7 mouse cellular contexts compared by ENCODE assay signal in the genomic region with DNA sequence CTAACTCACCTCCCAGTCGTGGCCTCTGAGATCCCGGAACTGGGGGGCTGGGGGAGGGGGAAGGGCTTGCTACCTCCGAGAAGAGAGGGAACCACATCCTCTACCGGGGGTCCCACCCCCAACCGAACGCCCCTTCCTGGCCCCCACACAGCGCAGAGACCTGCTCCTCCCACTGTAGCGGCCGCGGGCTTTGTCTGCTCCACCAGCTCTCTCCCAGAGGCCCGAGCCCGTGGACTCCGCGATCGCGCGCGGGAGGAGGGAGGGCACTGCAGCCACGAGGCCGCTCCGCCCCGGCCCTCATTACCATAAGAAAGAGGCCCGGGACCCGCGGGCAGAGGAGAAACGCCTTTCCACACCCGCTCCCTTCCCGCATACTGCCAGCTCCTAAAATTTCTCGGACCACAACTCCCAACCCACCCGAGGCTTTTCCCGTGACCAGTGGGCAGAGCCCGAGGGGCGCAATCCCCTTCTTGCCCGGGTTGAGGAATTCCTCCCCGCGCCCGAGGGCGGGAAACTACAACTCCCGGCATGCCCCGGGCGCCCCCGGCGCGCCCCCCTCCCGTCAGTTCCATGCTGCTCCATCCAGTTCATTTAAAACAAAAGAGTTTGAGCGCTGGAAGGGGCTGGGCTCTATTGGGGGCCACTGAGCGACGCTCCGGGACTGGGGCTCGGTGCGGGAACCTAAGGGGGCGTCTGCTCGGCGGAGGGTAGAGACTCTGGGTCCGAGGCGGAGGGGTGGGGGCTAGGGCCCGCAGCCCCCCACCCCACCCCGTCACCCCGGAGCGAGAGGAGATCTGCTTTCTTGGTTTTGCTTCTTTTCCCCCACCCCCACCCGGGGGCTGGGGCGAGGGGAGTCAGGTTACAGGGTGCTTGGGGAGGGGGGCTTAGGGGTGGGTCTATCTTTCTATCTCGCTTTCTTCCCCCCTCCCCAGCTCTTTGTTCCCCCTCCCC. TPM values are rescaled to one million over a fixed set of nuclear protein-coding genes. Genes with fewer than 3 reads are reported as not detected.
A peak's percentile ranks its signal among the peaks of the same experiment; 100 is the strongest.
DNase-seq lines count a peak whose midpoint lies in the region; ATAC-seq lines count a peak whose summit lies in the region.

No protein-coding gene starts in this region.

- peaks cover 3% of the 10 kb centered on the region for H3K36me3 ChIP-seq in limb, embryonic 11.5 days (ENCODE audit: control insufficient read depth, insufficient read depth, low read length)
- peaks cover 10% of the 10 kb centered on the region for H3K36me3 ChIP-seq in midbrain, embryonic 13.5 days

- peak overlapping the region; percentile 93 for H3K4me2 ChIP-seq in limb, embryonic 11.5 days (ENCODE audit: low read depth, severe bottlenecking)
- H3K4me2 ChIP-seq in midbrain, embryonic 13.5 days (replicated peaks), result peak overlapping the region; percentile 89

- peaks cover 45% of the 10 kb centered on the region for H3K4me1 ChIP-seq in limb, embryonic 11.5 days (ENCODE audit: control insufficient read depth, insufficient read depth, low read length)
- H3K4me1 ChIP-seq in midbrain, embryonic 13.5 days (replicated peaks), result peaks cover 66% of the 10 kb centered on the region

- ATAC-seq in granulocyte monocyte progenitor cell, adult 5-6 weeks (replicated peaks; ENCODE audit: poor library complexity, severe bottlenecking), result peak; percentile 58
- ATAC-seq in limb, embryonic 11.5 days (ENCODE audit: insufficient number of reproducible peaks, low FRiP score, low TSS enrichment, low read depth), result peak; percentile 82
- ATAC-seq in midbrain, embryonic 13.5 days, result peak; percentile 87

- H3K9me3 ChIP-seq in limb, embryonic 11.5 days (ENCODE audit: control insufficient read depth, low read length), result no peaks in the 10 kb centered on the region
- no peaks in the 10 kb centered on the region for H3K9me3 ChIP-seq in midbrain, embryonic 13.5 days

- H3K27me3 ChIP-seq in limb, embryonic 11.5 days (ENCODE audit: control insufficient read depth, insufficient read depth, low read length), result no peaks in the 10 kb centered on the region
- H3K27me3 ChIP-seq in midbrain, embryonic 13.5 days, result no peaks in the 10 kb centered on the region

- peak overlapping the region; percentile 98 for H3K9ac ChIP-seq in limb, embryonic 11.5 days (ENCODE audit: low read length)
- H3K9ac ChIP-seq in midbrain, embryonic 13.5 days (replicated peaks), result peak overlapping the region; percentile 100

- WGBS in limb, embryonic 11.5 days, result 1% methylated on average over 58 of the region's 63 CpGs
- under 1% methylated on average over 57 of the region's 63 CpGs for WGBS in midbrain, embryonic 13.5 days

- peak overlapping the region; percentile 99 for H3K27ac ChIP-seq in limb, embryonic 11.5 days (replicated peaks; ENCODE audit: low read depth, low read length)
- peak overlapping the region; percentile 99 for H3K27ac ChIP-seq in midbrain, embryonic 13.5 days

- H3K4me3 ChIP-seq in limb, embryonic 11.5 days (ENCODE audit: low read depth, low read length), result peak overlapping the region; percentile 95
- H3K4me3 ChIP-seq in midbrain, embryonic 13.5 days (replicated peaks), result peak overlapping the region; percentile 94

- peak; percentile 94 for DNase-seq in adrenal gland, adult 2 months
- peak; percentile 96 for DNase-seq in embryo, embryonic 9.5 days (ENCODE audit: extremely low spot score)
- peak; percentile 84 for DNase-seq in kidney, adult 11 months
- peak; percentile 95 for DNase-seq in limb, embryonic 11.5 days (ENCODE audit: low spot score)
- DNase-seq in spleen, adult 18-20 months, result peak; percentile 72 to 88

RNA-seq across cellular contexts. Expression of gene Mex3a, which starts 0.6 kb away (rescaled TPM):
- total RNA-seq in adrenal gland, adult 2 months (2021), result 1 to 10 TPM; 2.3 to 3.2 TPM
- polyA plus RNA-seq in adrenal gland, adult 2 months (2012; rRNA removed), result 1.7 and 2.1 TPM in 2 replicates
- 3.8 and 5.1 TPM in 2 replicates for total RNA-seq in granulocyte monocyte progenitor cell, adult 5-6 weeks (2014; fragmentation: Nextera tagmentation)
- total RNA-seq in granulocyte monocyte progenitor cell, adult 5-6 weeks (2017), result 1.7 and 2.5 TPM in 2 replicates
- 42.6 and 43.5 TPM in 2 replicates for polyA plus RNA-seq in limb, embryonic 11.5 days (2014; fragmentation: Nextera tagmentation; extraction: Ambion mirVana)
- 49.5 and 51.5 TPM in 2 replicates for polyA plus RNA-seq in midbrain, embryonic 13.5 days (2015; fragmentation: Nextera tagmentation; extraction: Ambion mirVana)

RNA-seq across cellular contexts. Expression of gene Rab25, which starts 16.5 kb away (rescaled TPM):
- not detected for total RNA-seq in adrenal gland, adult 2 months (2021)
- polyA plus RNA-seq in adrenal gland, adult 2 months (2012; rRNA removed), result 0.09 and 0.10 TPM in 2 replicates
- total RNA-seq in granulocyte monocyte progenitor cell, adult 5-6 weeks (2014; fragmentation: Nextera tagmentation), result 1.0 and 1.2 TPM in 2 replicates
- total RNA-seq in granulocyte monocyte progenitor cell, adult 5-6 weeks (2017), result not detected in 2 replicates
- polyA plus RNA-seq in limb, embryonic 11.5 days (2014; fragmentation: Nextera tagmentation; extraction: Ambion mirVana), result 2.4 and 3.1 TPM in 2 replicates
- not detected in 2 replicates for polyA plus RNA-seq in midbrain, embryonic 13.5 days (2015; fragmentation: Nextera tagmentation; extraction: Ambion mirVana)

RNA-seq across cellular contexts. Expression of gene Lamtor2, which starts 21.3 kb away (rescaled TPM):
- total RNA-seq in adrenal gland, adult 2 months (2021), result 100 to 1,000 TPM; 153 to 154 TPM
- 107 and 117 TPM in 2 replicates for polyA plus RNA-seq in adrenal gland, adult 2 months (2012; rRNA removed)
- total RNA-seq in granulocyte monocyte progenitor cell, adult 5-6 weeks (2014; fragmentation: Nextera tagmentation), result 60.7 and 74.3 TPM in 2 replicates
- total RNA-seq in granulocyte monocyte progenitor cell, adult 5-6 weeks (2017), result 102 and 122 TPM in 2 replicates
- 78.9 and 89.3 TPM in 2 replicates for polyA plus RNA-seq in limb, embryonic 11.5 days (2014; fragmentation: Nextera tagmentation; extraction: Ambion mirVana)
- polyA plus RNA-seq in midbrain, embryonic 13.5 days (2015; fragmentation: Nextera tagmentation; extraction: Ambion mirVana), result 181 and 182 TPM in 2 replicates

RNA-seq across cellular contexts. Expression of gene Lmna, which starts 21.9 kb away (rescaled TPM):
- 100 to 1,000 TPM in 1 of 2 experiments, 10 to 100 TPM in 1; 78.2 to 158 TPM for total RNA-seq in adrenal gland, adult 2 months (2021)
- 170 and 236 TPM in 2 replicates for polyA plus RNA-seq in adrenal gland, adult 2 months (2012; rRNA removed)
- total RNA-seq in granulocyte monocyte progenitor cell, adult 5-6 weeks (2014; fragmentation: Nextera tagmentation), result not detected in 2 replicates
- 0.41 and 1.6 TPM in 2 replicates for total RNA-seq in granulocyte monocyte progenitor cell, adult 5-6 weeks (2017)
- polyA plus RNA-seq in limb, embryonic 11.5 days (2014; fragmentation: Nextera tagmentation; extraction: Ambion mirVana), result 20.3 and 20.4 TPM in 2 replicates
- polyA plus RNA-seq in midbrain, embryonic 13.5 days (2015; fragmentation: Nextera tagmentation; extraction: Ambion mirVana), result 21.4 and 23.4 TPM in 2 replicates

RNA-seq across cellular contexts. Expression of gene Ubqln4, which starts 21.9 kb away (rescaled TPM):
- total RNA-seq in adrenal gland, adult 2 months (2021), result 100 to 1,000 TPM in 1 of 2 experiments, 10 to 100 TPM in 1; 61.1 to 100 TPM
- 77.9 and 96.2 TPM in 2 replicates for polyA plus RNA-seq in adrenal gland, adult 2 months (2012; rRNA removed)
- 64.7 and 67.9 TPM in 2 replicates for total RNA-seq in granulocyte monocyte progenitor cell, adult 5-6 weeks (2014; fragmentation: Nextera tagmentation)
- 37.9 and 39.6 TPM in 2 replicates for total RNA-seq in granulocyte monocyte progenitor cell, adult 5-6 weeks (2017)
- polyA plus RNA-seq in limb, embryonic 11.5 days (2014; fragmentation: Nextera tagmentation; extraction: Ambion mirVana), result 80.1 and 85.3 TPM in 2 replicates
- 39.1 and 46.7 TPM in 2 replicates for polyA plus RNA-seq in midbrain, embryonic 13.5 days (2015; fragmentation: Nextera tagmentation; extraction: Ambion mirVana)

Comparison
In these comparisons a context has a peak if more than half of its experiments do, and no peak if none do; other contexts are left out.
1. Peak in every context shown above with its lines: DNase-seq, ATAC-seq, H3K4me3 ChIP-seq and H3K27ac ChIP-seq.
2. RNA of gene Mex3a, which starts 0.6 kb away (polyA plus RNA-seq): 49.5 to 51.5 TPM in midbrain, embryonic 13.5 days and 42.6 to 43.5 TPM in limb, embryonic 11.5 days; 1.7 to 2.1 TPM in adrenal gland, adult 2 months; every median in the first group is over 10 times any median in the second.